Mouse (Mus musculus): ENCODE data around the gene Pdgfb.

The Pdgfb gene

GRCm38 (mm10) chr15:80034913-80035312 lies 20.1 kb upstream of the Pdgfb start:
- no peak for DNase-seq (ENCODE audit: low read depth, low spot score)

DNA sequence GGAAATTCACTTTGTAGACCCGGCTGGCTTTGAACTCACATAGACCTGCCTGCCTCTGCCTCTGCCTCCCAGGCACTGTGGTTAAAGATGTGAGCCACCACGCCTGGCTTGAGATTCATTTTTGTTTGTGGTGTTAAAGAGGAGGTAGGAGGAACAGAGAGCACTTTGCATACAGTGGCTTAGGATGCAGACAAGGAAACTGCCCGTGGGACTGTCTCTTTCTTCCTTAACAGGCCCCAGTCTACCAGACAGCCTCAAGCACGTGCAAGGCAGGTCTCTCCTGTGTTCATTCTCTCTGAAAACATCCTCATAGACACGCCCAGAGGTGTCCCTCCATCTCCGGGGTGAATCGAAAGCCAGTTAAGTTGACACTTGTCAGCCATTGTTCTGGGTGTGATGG lies 19.6 kb upstream of the Pdgfb start:
- no peak for DNase-seq (ENCODE audit: low read depth, low spot score)

DNA sequence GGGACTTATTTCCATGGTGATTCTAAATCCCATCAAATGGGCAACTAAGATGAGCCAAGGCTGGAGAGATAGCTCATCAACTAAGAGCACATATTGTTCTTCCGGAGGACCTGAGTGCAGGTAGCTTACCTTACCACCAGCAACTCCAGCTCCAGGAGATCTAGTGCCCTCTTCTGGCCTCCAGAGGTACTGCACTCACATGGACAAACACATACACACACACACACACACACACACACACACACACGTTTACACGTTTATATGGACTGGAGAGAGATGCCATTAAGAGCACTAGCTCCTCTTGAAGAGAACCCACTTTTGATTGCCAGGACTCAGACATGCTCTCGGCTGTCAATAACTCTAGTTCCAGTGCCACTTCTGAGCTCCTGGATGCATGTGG lies 16.4 kb upstream of the Pdgfb start:
- DNase-seq (ENCODE audit: low read depth, low spot score), result no peak

DNA sequence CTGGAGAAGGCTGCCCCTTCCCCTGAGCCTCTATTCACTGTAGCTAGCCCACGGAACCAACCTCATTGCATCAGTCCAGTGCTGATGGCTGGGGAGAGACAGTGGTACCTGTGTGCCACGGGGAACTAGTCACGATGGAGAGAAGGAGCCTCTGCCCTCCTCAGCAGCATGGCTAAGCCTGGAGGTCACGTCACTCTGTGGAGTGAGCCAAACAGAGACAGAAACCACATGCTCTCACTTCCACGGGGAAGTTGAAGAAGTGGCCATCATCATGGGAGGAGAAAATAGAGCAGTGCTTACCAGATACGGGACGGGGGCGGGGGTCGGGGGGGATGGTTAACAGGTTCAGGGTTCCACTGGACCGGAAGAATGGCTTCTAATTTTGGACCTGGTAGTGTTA lies 15.6 kb upstream of the Pdgfb start:
- DNase-seq (ENCODE audit: low read depth, low spot score), result no peak

DNA sequence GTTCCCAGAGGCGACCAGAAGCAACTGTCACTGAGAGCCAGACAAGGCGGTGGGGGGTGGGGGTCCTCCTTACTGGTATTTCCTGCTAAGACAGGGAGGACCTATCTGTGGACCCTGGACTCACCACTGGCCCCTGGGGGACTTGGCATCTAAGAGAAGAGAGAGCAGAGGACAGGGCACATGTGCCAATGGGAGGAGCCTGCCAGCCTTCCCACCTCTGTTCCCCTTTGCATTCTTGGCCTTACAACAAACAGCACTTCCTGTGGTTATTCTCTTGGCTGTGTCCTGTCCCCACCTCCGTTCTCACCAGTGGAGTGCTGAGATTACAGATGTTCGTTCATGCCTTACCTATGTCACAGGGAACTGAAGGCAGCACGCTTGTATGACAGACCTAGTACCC lies 14.1 kb upstream of the Pdgfb start:
- DNase-seq (ENCODE audit: low read depth, low spot score), result no peak

DNA sequence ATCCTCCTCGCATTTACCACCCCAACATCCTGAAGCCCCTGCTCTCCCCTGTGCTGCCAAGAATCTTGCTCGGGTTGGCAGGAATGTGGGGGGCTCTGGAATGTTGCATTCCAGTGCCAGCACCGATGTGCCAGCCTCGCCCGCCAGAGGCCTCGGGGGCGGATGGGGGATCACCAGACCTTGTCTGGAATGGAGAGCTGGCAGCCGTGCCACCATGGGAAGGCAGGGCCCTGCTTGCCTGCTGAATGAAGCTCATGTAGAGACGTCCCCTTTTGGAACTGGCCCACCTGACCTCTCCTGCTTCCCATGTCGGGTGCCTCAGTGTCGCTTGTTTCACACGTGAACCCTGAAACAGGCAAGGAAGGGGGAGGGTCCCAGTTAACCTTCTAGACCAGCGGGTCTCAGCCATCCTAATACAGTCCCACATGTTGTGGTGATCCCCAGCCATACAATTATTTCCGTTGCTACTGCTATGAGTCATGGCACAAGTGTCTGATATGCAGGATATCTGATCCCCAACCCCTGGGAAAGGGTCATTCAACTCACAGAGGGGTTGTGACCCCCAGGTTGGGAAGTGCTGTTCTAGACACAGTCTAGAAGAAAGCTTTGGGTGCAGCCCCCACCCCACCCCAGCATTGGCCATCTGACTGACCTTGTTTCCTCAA lies 12.0 kb upstream of the Pdgfb start:
- no peak for DNase-seq (ENCODE audit: low read depth, low spot score)

DNA sequence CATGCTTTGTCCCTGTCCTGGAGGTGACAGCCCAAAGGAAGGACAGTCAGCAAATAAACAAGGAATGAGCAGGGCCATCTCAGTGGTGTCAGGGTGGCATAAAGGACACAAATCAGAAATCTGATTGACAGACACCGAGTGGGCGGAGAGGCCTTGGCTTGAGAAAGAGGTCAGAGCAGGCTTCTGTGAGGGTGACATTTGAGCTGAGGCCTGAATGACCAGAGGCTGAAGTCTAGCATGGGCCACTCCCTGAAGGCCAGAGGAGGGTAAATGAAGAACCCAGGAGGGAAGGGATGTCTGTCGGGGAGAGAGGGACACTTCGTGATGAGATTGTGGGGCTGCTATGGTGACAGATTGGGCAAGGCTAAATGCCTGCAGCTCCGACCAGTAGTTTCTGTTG lies 11.3 kb upstream of the Pdgfb start:
- no peak for DNase-seq (ENCODE audit: low read depth, low spot score)

DNA sequence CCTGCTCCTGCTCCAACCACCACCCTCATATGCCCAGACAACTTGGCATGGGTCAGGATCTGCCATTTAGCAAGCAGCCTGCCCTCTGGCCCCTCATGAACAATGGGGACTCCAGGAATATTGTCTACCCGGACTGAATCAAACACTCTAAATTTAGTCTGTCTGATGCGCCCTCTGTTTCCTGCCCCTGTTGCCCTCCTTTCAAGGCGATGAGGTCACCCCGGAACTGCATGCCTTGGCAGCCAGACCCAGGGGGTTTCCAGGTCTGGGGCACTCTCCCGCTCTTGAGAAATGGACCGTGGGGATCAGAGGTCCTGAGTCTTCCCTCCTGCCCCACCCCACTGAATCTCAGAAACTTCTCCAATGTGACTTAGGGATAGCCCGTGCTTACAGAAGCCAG lies 10.8 kb upstream of the Pdgfb start:
- DNase-seq (ENCODE audit: low read depth, low spot score), result no peak

DNA sequence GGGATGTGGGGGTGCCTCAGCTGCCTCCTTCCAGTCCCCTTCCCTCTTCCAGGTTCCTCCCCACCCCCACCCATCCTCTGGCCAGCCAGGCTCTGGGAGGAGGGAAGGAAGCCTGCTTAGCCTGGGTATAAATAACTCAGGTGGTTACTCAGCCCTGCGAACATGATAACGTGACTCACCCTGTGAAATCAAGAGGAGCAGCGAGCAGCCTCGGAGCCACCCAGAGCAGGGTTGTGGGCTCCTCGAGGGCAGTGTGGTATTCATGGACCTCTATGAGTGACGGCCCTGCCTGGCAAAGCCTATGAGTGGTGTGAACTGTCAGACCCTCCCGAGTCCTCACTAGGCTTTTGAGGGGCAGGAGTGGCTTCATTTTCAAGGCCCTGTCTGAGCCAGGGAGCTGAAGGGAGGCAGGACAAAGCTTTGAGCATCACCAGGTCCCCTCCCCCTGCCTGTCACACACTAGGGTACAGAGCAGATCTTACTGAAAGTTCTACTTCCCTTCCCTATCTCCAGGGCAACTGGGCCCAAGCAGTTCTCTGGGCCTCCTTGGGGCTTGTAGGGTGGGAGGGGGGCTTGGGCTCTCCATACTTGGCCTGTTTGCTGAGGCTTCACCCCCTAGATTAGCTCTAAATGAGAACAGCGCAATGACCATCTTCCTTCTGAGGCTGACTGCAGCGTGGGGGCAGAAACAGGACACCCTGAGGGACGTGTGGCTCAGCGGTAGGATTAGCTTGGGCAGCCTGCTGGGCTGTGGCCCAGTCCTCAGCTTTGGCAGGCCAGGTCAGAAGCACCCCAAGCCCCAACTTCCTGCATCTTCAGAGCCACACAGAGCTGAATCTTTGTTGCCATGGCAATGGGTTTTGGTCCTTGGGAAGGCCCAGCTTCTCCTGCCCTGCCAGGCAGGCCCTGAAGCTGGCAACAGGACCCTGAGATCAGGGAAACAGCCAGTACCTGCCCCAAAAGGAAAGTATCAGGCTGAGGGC lies 9.8 kb upstream of the Pdgfb start:
- no peak for DNase-seq (ENCODE audit: low read depth, low spot score)

DNA sequence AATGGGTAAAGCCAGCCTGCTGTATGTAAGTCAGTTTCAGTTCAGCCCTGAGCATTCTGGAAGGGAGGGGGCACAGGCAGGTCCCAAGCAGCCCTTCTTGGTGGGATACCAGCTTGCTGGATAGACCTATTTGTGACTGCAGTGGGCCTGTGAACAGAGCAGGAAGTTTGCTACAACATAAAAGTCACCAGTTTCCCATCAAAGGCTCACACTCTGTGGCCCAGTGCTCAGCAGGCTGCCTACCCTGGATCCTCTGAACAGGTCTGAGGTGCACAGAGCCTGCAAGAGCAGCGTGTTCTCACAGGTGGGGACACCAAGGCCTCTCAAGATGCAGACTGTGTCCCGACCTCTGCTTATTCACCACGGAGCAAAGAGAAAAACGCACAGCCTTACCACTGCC lies 5.7 kb upstream of the Pdgfb start:
- DNase-seq (ENCODE audit: low read depth, low spot score), result no peak

DNA sequence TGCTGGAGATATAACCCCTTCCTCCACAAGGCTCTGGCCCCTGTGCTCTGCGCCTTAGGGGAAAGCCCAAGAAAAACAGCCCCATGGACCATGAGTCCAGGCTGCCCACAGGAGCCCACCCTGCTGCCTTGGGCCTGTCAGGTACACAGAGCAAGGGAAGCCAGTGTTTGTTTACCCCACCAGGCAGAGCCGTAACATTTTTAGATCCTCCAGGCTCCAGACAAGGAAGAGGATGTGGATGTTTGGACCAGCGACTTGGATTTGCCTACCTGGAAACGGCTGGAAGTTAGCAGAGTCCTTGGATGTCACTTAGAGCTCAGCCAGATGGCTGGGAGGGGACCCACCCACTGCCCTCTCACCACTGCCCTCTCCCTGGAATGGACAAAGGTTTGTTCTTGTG lies 4.8 kb upstream of the Pdgfb start:
- no peak for DNase-seq (ENCODE audit: low read depth, low spot score)

- no peak for DNase-seq (ENCODE audit: low read depth, low spot score)
These were observed 4.4 kb upstream of the Pdgfb start for GRCm38 (mm10) chr15:80019220-80019619.

DNA sequence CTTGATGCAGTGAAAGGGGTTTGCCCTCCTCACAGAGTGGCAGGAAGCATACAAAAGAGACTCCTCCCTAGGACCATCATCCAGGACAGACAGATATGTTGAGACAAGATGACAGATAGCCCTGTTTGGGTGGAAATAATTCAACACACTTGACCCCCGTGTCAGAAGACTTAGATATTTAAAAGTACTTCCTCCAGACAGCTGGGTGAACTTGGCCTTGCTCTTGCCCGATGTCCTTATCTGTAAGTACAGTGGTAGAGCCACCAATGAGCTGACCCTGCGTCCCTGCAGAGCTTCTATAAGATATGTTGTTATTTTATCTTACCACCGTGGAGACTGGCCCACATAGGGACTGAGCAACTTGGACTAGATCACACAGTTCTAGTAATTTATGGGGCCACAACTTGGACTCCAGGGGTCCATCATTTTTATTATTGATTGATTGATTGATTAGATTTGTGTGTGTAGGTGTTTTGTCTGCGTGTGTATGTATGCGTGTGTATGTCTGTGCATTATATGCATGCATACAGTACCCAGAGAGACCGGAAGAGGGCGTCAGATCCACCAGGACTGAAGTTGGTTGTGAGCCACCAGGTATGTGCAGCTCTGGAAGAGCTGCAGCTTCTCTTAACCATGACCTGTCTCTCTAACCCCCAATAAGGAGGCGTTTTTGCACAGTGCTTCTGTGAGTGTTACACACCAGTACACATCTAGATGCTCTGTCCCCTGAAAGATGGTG lies 2.0 kb upstream of the Pdgfb start:
- no peak for DNase-seq (ENCODE audit: low read depth, low spot score)

GRCm38 (mm10) chr15:80015211-80015952 lies 605 bp upstream of the Pdgfb start:
- DNase-seq (ENCODE audit: low read depth, low spot score), result peak; percentile 83

DNA sequence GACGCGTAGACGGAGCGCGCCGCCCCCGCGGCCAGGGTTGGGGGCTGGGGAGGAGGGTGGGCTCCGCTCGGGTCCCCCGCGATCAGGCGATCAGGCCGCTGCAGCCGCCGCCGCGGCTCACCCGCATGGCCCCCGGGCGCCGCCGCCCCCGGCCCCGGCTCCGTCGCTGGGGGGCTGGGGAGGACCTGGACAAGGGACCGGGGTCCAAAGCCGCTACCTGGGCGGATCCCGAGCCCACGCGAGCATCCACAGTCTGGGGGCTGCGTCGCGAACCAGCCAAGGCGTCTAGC lies 801 bp downstream of the Pdgfb start:
- DNase-seq (ENCODE audit: low read depth, low spot score), result no peak

DNA sequence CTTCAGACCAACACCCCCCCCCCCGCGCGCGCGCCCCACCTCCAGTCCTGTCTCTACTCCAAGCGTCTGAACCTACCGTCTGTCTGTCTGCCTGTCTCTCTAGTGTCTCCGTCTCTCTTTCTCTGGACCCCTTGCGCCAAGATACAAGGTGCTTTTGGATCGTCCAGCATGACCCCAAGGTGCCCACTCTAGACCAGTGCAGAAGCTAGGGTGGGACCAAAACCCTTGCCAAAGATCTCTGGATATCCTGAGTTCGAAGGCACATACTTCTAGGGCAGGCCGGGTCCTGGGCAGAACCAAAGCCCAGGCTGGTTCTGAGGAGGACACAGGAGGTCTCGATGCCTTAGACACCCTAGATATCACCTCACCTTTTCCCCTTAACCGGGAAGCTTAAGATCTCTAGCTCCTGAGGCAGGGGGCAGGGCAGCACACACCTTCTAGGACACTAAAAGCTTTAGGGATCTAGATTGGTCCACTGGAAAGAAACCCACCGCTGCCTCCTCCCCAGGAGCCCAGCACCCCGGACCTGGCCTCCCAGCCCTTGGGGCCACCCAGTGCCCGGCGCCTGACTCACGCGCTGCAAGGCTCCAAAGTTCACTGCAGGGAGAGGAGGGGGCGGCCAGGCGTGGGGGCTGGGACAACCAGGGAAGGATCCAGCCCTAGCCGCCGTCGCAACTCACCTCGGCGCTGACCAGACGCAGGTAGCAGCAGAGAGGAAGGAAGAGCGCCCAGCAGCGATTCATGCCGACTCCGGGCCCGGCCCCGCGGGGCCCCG lies 1.3 kb downstream of the Pdgfb start:
- no peak for DNase-seq (ENCODE audit: low read depth, low spot score)

DNA sequence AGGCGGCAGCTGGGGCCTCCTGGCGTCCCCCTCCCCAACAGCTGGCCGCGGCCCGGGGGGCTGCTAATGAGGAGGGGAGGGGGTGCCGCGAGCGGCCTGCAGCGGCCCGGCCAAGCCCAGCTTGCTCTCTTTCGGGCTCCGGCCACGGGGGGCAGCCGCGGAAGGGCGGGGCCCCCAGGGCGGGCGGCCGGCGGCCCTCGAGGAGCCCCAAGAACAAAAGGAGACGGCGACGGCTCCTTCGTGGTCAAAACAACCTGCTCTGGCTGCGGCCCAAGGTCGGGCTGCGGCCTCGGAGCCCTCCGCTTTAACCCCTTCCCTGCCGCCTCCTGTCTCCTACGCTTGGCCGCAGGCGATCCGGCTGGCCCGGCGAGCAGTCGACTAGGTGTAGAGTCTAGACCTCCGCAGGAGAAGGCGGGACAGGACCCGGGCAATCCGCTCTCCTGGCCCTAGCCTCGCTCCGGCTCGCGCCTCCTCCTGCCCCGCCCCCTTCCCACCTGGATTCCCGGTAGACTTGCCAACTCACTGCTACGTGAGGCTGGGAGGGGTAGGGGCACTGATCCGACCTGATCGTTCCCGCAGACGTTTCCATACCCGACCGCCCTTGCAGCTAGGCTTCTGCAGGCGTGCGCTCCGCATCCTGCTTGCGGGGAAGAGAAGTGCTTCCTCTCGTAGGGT lies 2.1 kb downstream of the Pdgfb start:
- no peak for DNase-seq (ENCODE audit: low read depth, low spot score)

DNA sequence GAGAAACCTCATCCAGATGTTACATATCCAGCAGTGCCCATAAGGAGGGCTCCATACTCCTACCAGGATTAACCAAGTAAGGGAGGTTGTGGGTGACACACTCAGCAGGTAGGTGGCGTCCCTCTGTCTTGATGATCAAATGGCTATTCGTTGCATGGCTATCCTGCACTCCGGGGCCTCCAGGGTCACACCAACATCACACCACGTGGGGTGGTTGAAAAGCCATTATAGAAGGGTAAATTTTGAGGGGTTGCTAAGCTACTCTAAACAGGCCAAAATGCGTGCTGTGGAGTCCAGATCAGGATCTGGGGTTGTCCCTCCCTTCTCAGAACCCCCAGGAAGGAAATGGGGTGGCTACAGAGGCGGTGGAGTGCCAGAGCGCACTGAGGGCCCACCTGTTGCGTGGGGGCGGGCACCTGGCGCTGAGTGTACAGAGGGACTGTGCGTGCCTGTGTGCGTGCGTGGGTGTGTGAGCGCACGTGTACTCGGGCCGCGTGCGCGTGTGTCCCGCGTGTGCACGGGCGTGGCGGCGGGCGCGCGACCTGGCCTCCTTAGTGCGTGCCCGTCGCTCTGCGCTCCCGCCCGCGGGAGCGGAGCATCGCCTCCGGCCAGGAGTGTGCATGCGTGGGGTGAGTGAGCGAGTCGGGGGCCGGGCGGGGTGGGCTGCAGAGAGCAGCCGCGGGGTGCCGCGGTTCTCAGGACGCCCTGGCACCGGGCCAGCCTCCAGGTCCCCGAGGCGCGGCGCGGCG lies 2.8 kb downstream of the Pdgfb start:
- DNase-seq (ENCODE audit: low read depth, low spot score), result peak; percentile 74

DNA sequence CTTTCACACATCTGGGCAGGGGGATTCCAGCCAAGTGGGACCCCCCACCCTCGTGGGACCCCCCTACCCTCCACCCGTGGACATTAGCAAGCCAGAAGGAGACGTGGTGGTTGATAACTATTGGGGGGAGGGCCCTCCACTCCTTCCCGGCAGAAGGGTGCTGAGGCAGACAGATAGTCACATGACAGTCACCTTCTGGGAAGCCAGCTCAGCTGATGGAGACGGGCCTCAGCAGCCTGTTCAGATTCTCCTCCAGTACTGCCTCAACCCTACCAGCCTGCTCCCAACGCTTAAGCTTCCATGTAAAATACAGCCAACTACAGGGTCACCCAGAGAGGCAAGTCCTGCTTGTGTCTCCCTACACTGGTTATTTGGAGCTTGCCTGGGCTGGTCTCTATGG lies 3.6 kb downstream of the Pdgfb start:
- no peak for DNase-seq (ENCODE audit: low read depth, low spot score)

GRCm38 (mm10) chr15:80010182-80010558 lies 4.6 kb downstream of the Pdgfb start:
- no peak for DNase-seq (ENCODE audit: low read depth, low spot score)

All from telencephalon, adult 2 months (tissue).